Mouse (Mus musculus): ENCODE results near the gene Ripk4.

DNA sequence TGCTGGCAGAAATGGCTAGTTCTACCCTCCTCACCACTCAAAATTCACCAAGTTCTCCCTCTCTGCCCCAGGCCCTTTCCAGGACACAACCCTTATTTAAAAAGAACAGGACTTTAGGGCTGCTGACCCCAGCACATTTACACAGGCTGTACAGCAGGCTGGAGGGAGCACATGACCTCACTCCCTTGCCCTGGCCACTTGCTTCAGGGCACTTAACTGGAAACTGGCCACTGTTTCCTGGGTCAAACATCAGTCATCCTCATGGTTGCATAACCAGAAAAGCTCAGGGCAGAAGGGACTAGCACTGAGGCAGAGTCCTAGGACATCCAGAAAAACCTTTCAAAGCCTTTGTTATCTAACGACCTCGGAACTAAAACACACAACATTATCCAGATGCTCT lies 5.3 kb downstream of the Ripk4 start:
- TF ChIP-seq GATA1 (IDR thresholded peaks at IDR 0.05; ENCODE audit: borderline replicate concordance, low read length) (no peak), FLI1 (IDR thresholded peaks at IDR 0.05; ENCODE audit: low read length) (no peak)

Data from megakaryocyte, embryonic 14.5 days (primary cell).